Mouse (Mus musculus) small intestine, adult 2 months (tissue): ENCODE data around the gene Schip1.

Experiments
- CTCF ChIP-seq: fragments of 200-500 bp; IDR thresholded peaks from 2 replicates; pipeline ENCODE4 v1.5.1; 2012; ENCODE audit warnings: low read depth, mild to moderate bottlenecking, control low read depth, inconsistent platforms, low read length, moderate library complexity, mixed read lengths; ENCODE audit not compliant: insufficient replicate concordance, insufficient read length; ENCODE audit errors: extremely low read depth
- POLR2A ChIP-seq: fragments of 200-500 bp; IDR thresholded peaks from 2 replicates; pipeline ENCODE4 v1.6.1; 2012; ENCODE audit warnings: low read depth, mild to moderate bottlenecking, control low read depth, inconsistent platforms, low read length, moderate library complexity

DNA sequence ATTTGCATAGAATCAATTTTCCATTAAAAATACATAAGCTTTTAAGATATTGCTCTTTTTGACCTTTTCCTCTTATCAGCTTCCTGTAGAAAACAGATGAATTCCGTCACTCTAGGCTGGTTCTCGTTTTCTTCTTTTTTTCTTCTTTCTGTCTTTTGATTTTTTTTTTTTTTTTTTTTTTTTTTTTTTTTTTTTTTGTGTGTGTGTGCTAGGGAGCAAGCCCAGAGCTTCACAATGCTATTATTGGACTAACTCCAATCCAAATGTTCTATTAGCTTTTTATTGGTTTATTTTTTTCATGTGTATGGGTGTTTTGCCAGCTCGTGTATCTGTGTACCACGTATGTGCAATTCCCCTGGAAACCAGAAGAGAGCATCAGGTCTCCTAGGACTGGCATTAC lies 420.0 kb downstream of the Schip1 start:
- TF ChIP-seq CTCF: no peak
- no peak for TF ChIP-seq POLR2A
